Comparison of ENCODE assay signal across 8 mouse cellular contexts in genomic region chr9:59352586-59353252, GRCm38 (mm10). TPM values are rescaled to one million over a fixed set of nuclear protein-coding genes. Genes with fewer than 3 reads are reported as not detected.
DNase-seq lines count a peak whose midpoint lies in the region; ATAC-seq and TF ChIP-seq lines count a peak whose summit lies in the region.

No protein-coding gene starts in this region.

- H3K4me2 ChIP-seq in heart, embryonic 13.5 days: peak overlapping the region; percentile 76
- H3K4me2 ChIP-seq in embryonic facial prominence, embryonic 15.5 days (replicated peaks): peak overlapping the region; percentile 63
- peak overlapping the region; percentile 70 for H3K4me2 ChIP-seq in limb, embryonic 13.5 days (replicated peaks)

- H3K4me3 ChIP-seq in heart, embryonic 13.5 days: peak overlapping the region; percentile 72
- peak overlapping the region; percentile 69 for H3K4me3 ChIP-seq in ES-Bruce4 (ENCODE audit: low read depth, low read length)
- peak overlapping the region; percentile 63 for H3K4me3 ChIP-seq in embryonic facial prominence, embryonic 15.5 days (replicated peaks)
- peak overlapping the region; percentile 73 for H3K4me3 ChIP-seq in limb, embryonic 13.5 days
- H3K4me3 ChIP-seq in small intestine, adult 2 months (ENCODE audit: low read depth, low read length): peak overlapping the region; percentile 88

- DNase-seq in heart, postnatal 4 days: no peak
- DNase-seq in right cerebral cortex, postnatal 36 days (ENCODE audit: low spot score in 2 of 2): no peak
- no peak for DNase-seq in urinary bladder, postnatal 10 days (ENCODE audit: low spot score)

- TF ChIP-seq EP300 in ES-Bruce4 (IDR thresholded peaks at IDR 0.05; ENCODE audit: insufficient read depth, low read depth, low read length): no peak

- H3K4me1 ChIP-seq in heart, embryonic 13.5 days: peaks cover 9% of the 10 kb centered on the region
- no peaks in the 10 kb centered on the region for H3K4me1 ChIP-seq in ES-Bruce4 (ENCODE audit: control insufficient read depth, insufficient read depth, low read length)
- peaks cover 4% of the 10 kb centered on the region; the same call in 1 of the 2 replicates for H3K4me1 ChIP-seq in embryonic facial prominence, embryonic 15.5 days
- H3K4me1 ChIP-seq in limb, embryonic 13.5 days: peaks cover 8% of the 10 kb centered on the region
- no peaks in the 10 kb centered on the region for H3K4me1 ChIP-seq in small intestine, adult 2 months (ENCODE audit: control insufficient read depth, insufficient read depth, insufficient read length, low read length)

- H3K9ac ChIP-seq in heart, embryonic 13.5 days: peak overlapping the region; percentile 85
- peak overlapping the region; percentile 71 for H3K9ac ChIP-seq in ES-Bruce4 (ENCODE audit: low read depth, poor library complexity, severe bottlenecking)
- H3K9ac ChIP-seq in embryonic facial prominence, embryonic 15.5 days: peak overlapping the region; percentile 37
- peak overlapping the region; percentile 81 for H3K9ac ChIP-seq in limb, embryonic 13.5 days

- H3K27me3 ChIP-seq in heart, embryonic 13.5 days (replicated peaks): no peaks in the 10 kb centered on the region
- no peaks in the 10 kb centered on the region for H3K27me3 ChIP-seq in ES-Bruce4 (ENCODE audit: control insufficient read depth, insufficient read depth, low read length, poor library complexity, severe bottlenecking)
- H3K27me3 ChIP-seq in embryonic facial prominence, embryonic 15.5 days: no peaks in the 10 kb centered on the region
- no peaks in the 10 kb centered on the region for H3K27me3 ChIP-seq in limb, embryonic 13.5 days
- H3K27me3 ChIP-seq in small intestine, adult 2 months (ENCODE audit: control insufficient read depth, insufficient read depth, low read length): no peaks in the 10 kb centered on the region

- no peaks in the 10 kb centered on the region for H3K9me3 ChIP-seq in heart, embryonic 13.5 days
- H3K9me3 ChIP-seq in ES-Bruce4 (replicated peaks; ENCODE audit: control insufficient read depth, insufficient read depth, low read length, poor library complexity, severe bottlenecking): no peaks in the 10 kb centered on the region
- H3K9me3 ChIP-seq in embryonic facial prominence, embryonic 15.5 days (replicated peaks): no peaks in the 10 kb centered on the region
- H3K9me3 ChIP-seq in limb, embryonic 13.5 days: no peaks in the 10 kb centered on the region

- ATAC-seq in heart, embryonic 13.5 days (ENCODE audit: extremely low read depth, insufficient number of reproducible peaks, low FRiP score, low TSS enrichment): no peak
- no peak for ATAC-seq in embryonic facial prominence, embryonic 15.5 days (ENCODE audit: insufficient number of reproducible peaks, low FRiP score, low TSS enrichment, low read depth)
- no peak; the same call in none of the 2 replicates for ATAC-seq in limb, embryonic 13.5 days (ENCODE audit: low FRiP score, low read depth)

- no peaks in the 10 kb centered on the region for H3K36me3 ChIP-seq in heart, embryonic 13.5 days
- no peaks in the 10 kb centered on the region for H3K36me3 ChIP-seq in ES-Bruce4 (ENCODE audit: control insufficient read depth, insufficient read depth, low read length, poor library complexity, severe bottlenecking)
- H3K36me3 ChIP-seq in embryonic facial prominence, embryonic 15.5 days: no peaks in the 10 kb centered on the region
- H3K36me3 ChIP-seq in limb, embryonic 13.5 days: no peaks in the 10 kb centered on the region
- no peaks in the 10 kb centered on the region for H3K36me3 ChIP-seq in small intestine, adult 2 months (ENCODE audit: control insufficient read depth, insufficient read depth, low read length)

- H3K27ac ChIP-seq in heart, embryonic 13.5 days (replicated peaks): peak overlapping the region; percentile 82
- H3K27ac ChIP-seq in ES-Bruce4 (ENCODE audit: insufficient read depth, low read length): no peak overlapping the region
- H3K27ac ChIP-seq in embryonic facial prominence, embryonic 15.5 days (replicated peaks): peak overlapping the region; percentile 85
- peak overlapping the region; percentile 82 for H3K27ac ChIP-seq in limb, embryonic 13.5 days
- H3K27ac ChIP-seq in small intestine, adult 2 months (ENCODE audit: insufficient read depth, low read depth, low read length): no peak overlapping the region

- TF ChIP-seq CTCF in ES-Bruce4 (IDR thresholded peaks at IDR 0.05; ENCODE audit: low read depth, low read length): no peak
- TF ChIP-seq CTCF in small intestine, adult 2 months (IDR thresholded peaks at IDR 0.05; ENCODE audit: extremely low read depth, insufficient read length, insufficient replicate concordance, low read depth, low read length): no peak

- TF ChIP-seq POLR2A in ES-Bruce4 (IDR thresholded peaks at IDR 0.05; ENCODE audit: insufficient read depth, low read length): no peak
- no peak for TF ChIP-seq POLR2A in small intestine, adult 2 months (IDR thresholded peaks at IDR 0.05; ENCODE audit: low read depth, low read length)

- WGBS in heart, embryonic 13.5 days: 16% methylated on average over 14 of the region's 15 CpGs
- 7% methylated on average over 15 of the region's 15 CpGs for WGBS in embryonic facial prominence, embryonic 15.5 days
- WGBS in limb, embryonic 13.5 days: 9% methylated on average over 15 of the region's 15 CpGs
- 11% methylated on average over 15 of the region's 15 CpGs for WGBS in small intestine, adult 2 months

RNA-seq across cellular contexts. Expression of gene Bbs4, which starts 0.6 kb away (rescaled TPM):
- 7.6 and 8.5 TPM in 2 replicates for polyA plus RNA-seq in heart, embryonic 13.5 days (2015; fragmentation: Nextera tagmentation; extraction: Ambion mirVana)
- total RNA-seq in heart, postnatal 4 days (2021): 1 to 10 TPM; 3.2 to 4.2 TPM
- 12.2 and 13.0 TPM in 2 replicates for polyA plus RNA-seq in ES-Bruce4 (2011; ENCODE audit: insufficient read depth, insufficient read length, low read depth, missing spikeins)
- polyA plus RNA-seq in embryonic facial prominence, embryonic 15.5 days (2015; fragmentation: Nextera tagmentation; extraction: Ambion mirVana): 18.8 and 22.1 TPM in 2 replicates
- polyA plus RNA-seq in limb, embryonic 13.5 days (2015; fragmentation: Nextera tagmentation; extraction: Ambion mirVana): 18.2 and 21.9 TPM in 2 replicates
- polyA plus RNA-seq in small intestine, adult 2 months (2012; rRNA removed): 0.41 and 0.63 TPM in 2 replicates

Comparison
In these comparisons a context has a peak if more than half of its experiments do, and no peak if none do; other contexts are left out.
1. H3K27ac ChIP-seq: peak in heart, embryonic 13.5 days (single experiment), embryonic facial prominence, embryonic 15.5 days (single experiment) and limb, embryonic 13.5 days (single experiment); none in ES-Bruce4 (single experiment) and small intestine, adult 2 months (single experiment).
2. Peak in every context shown above with its lines, with median percentiles within 50 percentile points of each other: H3K4me2 ChIP-seq, H3K4me3 ChIP-seq and H3K9ac ChIP-seq.